Mouse (Mus musculus) cortical plate, adult 2 months (tissue): Measurements from ENCODE around the gene Tecta.

Source experiments
- CTCF ChIP-seq: fragments of 200-500 bp; IDR thresholded peaks from 2 replicates; pipeline ENCODE4 v1.5.1; 2011; ENCODE audit warnings: mild to moderate bottlenecking, control low read depth, low read length; ENCODE audit not compliant: insufficient read depth; ENCODE audit errors: extremely low read depth
- POLR2A ChIP-seq: fragments of 200-500 bp; IDR thresholded peaks from 2 replicates; pipeline ENCODE4 v1.6.1; 2011; ENCODE audit warnings: mild to moderate bottlenecking, low read length, control low read depth; ENCODE audit not compliant: insufficient read depth; ENCODE audit errors: extremely low read depth

GRCm38 (mm10) chr9:42426661-42427358, 27.1 kb upstream of the Tecta start:
- TF ChIP-seq CTCF (no peak), POLR2A (no peak)
